Mouse (Mus musculus) E14TG2a.4 (cell line): ENCODE data around the gene Neu3.

Experiments used
- CTCF ChIP-seq: conservative IDR thresholded peaks from 2 replicates; pipeline ENCODE4 v1.5.1; 2014; ENCODE audit warnings: low read length
- NANOG ChIP-seq: IDR thresholded peaks from 2 replicates; pipeline ENCODE4 v1.6.1; 2014; ENCODE audit warnings: borderline replicate concordance, low read length, mixed read lengths
- POU5F1 ChIP-seq: IDR thresholded peaks from 2 replicates; pipeline ENCODE4 v1.6.1; 2014; ENCODE audit warnings: low read length, borderline replicate concordance

DNA sequence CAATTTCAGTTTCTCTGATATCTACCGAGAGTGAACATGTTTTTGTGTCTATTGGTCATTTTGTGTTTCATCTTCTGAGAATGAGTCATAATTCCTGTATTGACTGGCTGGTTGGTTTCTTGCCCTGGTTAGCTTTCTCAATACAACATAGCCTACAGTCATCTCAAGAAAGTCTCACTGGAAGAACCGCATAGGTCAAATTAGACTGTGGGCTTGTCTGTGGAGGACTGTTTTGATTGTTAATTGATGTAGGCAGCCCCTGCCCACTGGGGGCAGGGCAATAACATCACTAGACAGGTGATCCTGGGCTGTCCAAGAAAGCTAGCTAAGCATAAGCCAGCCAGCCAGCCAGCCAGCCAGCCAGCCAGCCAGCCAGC is 5.6 kb upstream of the Neu3 start:
- TF ChIP-seq CTCF = no peak
- no peak for TF ChIP-seq POU5F1
- no peak for TF ChIP-seq NANOG
